Mouse (Mus musculus) bone marrow, adult 2 months (tissue): ENCODE measurements around the gene Alg2.

Source experiments
- CTCF ChIP-seq: fragments of 200-500 bp; IDR thresholded peaks from 2 replicates; pipeline ENCODE4 v1.5.1; 2011; ENCODE audit warnings: low read length, control low read depth; ENCODE audit not compliant: control insufficient read depth, insufficient read depth
- POLR2A ChIP-seq: fragments of 200-500 bp; IDR thresholded peaks from 2 replicates; pipeline ENCODE4 v1.6.1; 2011; ENCODE audit warnings: low read depth, mild to moderate bottlenecking, control low read depth, low read length, borderline replicate concordance; ENCODE audit not compliant: control insufficient read depth

DNA sequence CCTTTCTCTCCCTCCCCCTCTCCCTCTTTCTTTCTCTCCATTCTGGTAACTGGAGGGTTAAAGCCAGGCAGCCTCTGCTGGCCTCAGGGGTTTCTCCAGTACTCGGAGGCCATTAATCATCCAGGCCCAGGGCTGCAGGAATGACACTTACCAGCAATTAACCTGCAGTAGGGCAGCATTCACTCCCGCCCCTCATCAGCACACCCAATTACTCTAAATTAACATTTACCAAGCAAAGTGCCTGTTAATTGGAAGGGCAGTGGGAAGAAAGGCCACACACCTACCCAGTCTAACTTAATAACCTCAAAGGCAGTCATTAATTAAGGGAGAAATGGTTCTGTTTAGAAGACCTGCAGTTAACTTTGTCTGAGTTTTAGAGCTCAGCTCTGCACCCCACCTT lies 49.8 kb downstream of the Alg2 start:
- TF ChIP-seq CTCF (no peak), POLR2A (no peak)
